Mouse (Mus musculus) ES-Bruce4 (cell line): ENCODE results near the gene Ensa.

ENCODE experiments used
- CTCF ChIP-seq: IDR thresholded peaks from one replicate; pipeline ENCODE4 v1.8.1; 2011; ENCODE audit warnings: low read depth, low read length
- EP300 ChIP-seq: IDR thresholded peaks from 2 replicates; pipeline ENCODE4 v1.6.1; 2011; ENCODE audit warnings: low read depth, low read length; ENCODE audit not compliant: insufficient read depth
- POLR2A ChIP-seq: IDR thresholded peaks from one replicate; pipeline ENCODE4 v1.8.1; 2011; ENCODE audit warnings: low read length; ENCODE audit not compliant: insufficient read depth

DNA sequence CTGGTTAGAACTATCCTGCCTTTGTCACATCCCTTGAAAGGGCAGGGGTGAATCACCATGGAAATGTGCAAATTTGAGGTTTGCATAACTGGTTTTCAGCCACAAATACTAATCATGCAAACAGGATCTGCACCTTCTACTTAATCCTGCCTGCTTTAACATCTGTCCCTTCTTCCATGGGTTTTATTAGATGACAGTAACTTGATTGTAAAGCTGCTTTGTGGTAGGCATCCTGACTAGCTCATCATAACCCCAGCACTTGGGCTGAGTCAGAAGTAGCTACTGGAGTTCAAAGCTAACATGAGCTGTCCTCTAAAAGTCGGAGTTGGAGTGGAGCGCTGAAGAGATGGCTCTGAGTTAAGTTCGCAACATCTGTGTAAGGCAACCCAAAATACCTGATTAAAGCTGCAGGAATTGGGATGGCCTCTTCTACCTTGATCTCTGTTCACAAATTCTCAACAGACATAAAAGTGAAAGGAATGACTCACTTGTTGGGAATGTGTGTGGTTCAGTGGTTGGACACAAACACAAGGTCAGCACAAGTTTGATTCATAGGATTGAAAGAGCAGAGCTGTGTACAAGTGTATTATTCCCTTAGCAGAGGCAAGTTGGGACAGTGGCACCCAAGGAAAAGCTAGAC lies 39.3 kb downstream of the Ensa start:
- TF ChIP-seq POLR2A (no peak), CTCF (no peak), EP300 (no peak)
